Mouse (Mus musculus): ENCODE measurements around the gene Atg4a-ps. TPM values are rescaled to one million over a fixed set of nuclear protein-coding genes. Genes with fewer than 3 reads are reported as not detected.

The Atg4a-ps gene
- polyA plus RNA-seq, 1 experiment = not detected

DNA sequence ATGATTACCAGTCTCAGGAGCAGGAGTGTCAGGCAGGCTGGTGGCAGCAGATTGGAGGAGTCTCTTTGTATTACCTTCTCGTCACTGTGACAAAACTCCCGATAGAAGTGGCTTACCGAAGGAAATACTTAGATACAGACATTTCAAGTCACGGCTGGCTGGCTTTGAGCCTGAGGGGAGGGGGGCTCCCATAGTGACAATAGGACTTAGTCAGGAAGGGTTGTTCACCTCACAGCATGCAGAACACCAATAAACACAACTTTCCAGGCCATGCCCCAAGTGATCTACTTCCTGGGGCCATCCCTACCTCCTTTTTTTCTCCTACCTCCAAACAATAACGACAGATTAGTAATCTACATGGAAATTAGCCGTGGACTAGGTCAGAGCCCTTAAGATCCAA, 32.9 kb upstream of the Atg4a-ps start:
- no peak overlapping the region for H3K4me3 ChIP-seq (ENCODE audit: control insufficient read depth, insufficient read depth, low read length)
- H3K36me3 ChIP-seq (ENCODE audit: control insufficient read depth, insufficient read depth, low read length) = no peaks in the 10 kb centered on the region
- no peaks in the 10 kb centered on the region for H3K4me1 ChIP-seq (replicated peaks; ENCODE audit: control insufficient read depth, insufficient read depth, low read length)
- no peaks in the 10 kb centered on the region for H3K27me3 ChIP-seq (ENCODE audit: control insufficient read depth, insufficient read depth, low read length)
- 70% methylated on average over 6 of the region's 6 CpGs for WGBS
- no peak overlapping the region for H3K27ac ChIP-seq (ENCODE audit: control insufficient read depth, insufficient read depth, low read length)
- no peak for DNase-seq
- TF ChIP-seq POLR2A (IDR thresholded peaks at IDR 0.05; ENCODE audit: control insufficient read depth, extremely low read depth, insufficient read depth, low read length, poor library complexity) = no peak
- no peak for TF ChIP-seq CTCF (IDR thresholded peaks at IDR 0.05; ENCODE audit: borderline replicate concordance, control insufficient read depth, extremely low read depth, insufficient read depth, low read length, poor library complexity)

DNA sequence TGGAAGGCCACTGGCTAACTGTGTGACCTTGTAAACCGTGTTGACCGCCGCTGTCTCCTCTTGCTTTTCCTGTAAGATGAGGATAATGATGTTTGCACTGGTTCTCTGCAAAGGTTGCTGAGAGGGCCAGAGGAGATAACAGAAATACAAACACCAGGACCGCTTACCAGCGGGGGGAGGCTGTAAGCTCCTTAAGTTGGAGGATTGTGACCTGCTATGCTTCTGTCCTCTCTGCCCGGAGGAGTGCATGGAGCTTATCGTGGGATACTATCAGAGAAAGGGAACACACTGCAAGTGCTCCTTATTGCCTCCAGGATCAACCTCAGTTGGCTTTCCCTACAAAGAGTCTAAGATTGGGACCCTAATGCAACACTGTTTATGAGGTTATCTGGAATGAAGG, 26.8 kb upstream of the Atg4a-ps start:
- 76% methylated on average over 7 of the region's 7 CpGs for WGBS
- peaks cover 4% of the 10 kb centered on the region; the same call in 1 of the 2 replicates for H3K4me1 ChIP-seq (replicated peaks; ENCODE audit: control insufficient read depth, insufficient read depth, low read length)
- H3K27me3 ChIP-seq (ENCODE audit: control insufficient read depth, insufficient read depth, low read length) = no peaks in the 10 kb centered on the region
- H3K4me3 ChIP-seq (ENCODE audit: control insufficient read depth, insufficient read depth, low read length) = no peak overlapping the region
- DNase-seq = no peak
- TF ChIP-seq CTCF (IDR thresholded peaks at IDR 0.05; ENCODE audit: borderline replicate concordance, control insufficient read depth, extremely low read depth, insufficient read depth, low read length, poor library complexity) (no peak), POLR2A (IDR thresholded peaks at IDR 0.05; ENCODE audit: control insufficient read depth, extremely low read depth, insufficient read depth, low read length, poor library complexity) (no peak)
- H3K27ac ChIP-seq (ENCODE audit: control insufficient read depth, insufficient read depth, low read length) = no peak overlapping the region
- no peaks in the 10 kb centered on the region for H3K36me3 ChIP-seq (ENCODE audit: control insufficient read depth, insufficient read depth, low read length)

DNA sequence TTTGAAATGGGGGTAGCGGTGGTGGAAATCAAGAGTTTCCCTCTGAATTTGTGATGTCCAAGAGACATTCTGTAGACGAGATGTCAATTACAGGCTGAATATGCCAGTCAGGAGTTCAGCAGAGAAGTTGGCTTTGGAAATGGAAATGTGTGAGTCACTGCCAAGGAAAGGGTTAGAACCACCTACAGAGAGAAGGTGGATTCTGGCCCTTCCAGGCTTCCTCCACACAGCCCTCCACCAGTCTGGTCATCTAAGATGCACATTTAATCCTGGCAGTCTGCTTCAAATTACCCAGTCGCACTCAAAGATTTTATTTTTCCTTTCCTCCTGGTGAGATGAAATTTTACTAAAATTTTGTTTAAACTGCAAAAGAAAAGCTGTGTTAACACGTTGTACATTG, 26.2 kb upstream of the Atg4a-ps start:
- peaks cover 4% of the 10 kb centered on the region; the same call in 1 of the 2 replicates for H3K4me1 ChIP-seq (replicated peaks; ENCODE audit: control insufficient read depth, insufficient read depth, low read length)
- no peak overlapping the region for H3K4me3 ChIP-seq (ENCODE audit: control insufficient read depth, insufficient read depth, low read length)
- WGBS = 91% methylated on average over 4 of the region's 4 CpGs
- TF ChIP-seq POLR2A (IDR thresholded peaks at IDR 0.05; ENCODE audit: control insufficient read depth, extremely low read depth, insufficient read depth, low read length, poor library complexity) = no peak
- TF ChIP-seq CTCF (IDR thresholded peaks at IDR 0.05; ENCODE audit: borderline replicate concordance, control insufficient read depth, extremely low read depth, insufficient read depth, low read length, poor library complexity) = no peak
- H3K36me3 ChIP-seq (ENCODE audit: control insufficient read depth, insufficient read depth, low read length) = no peaks in the 10 kb centered on the region
- no peaks in the 10 kb centered on the region for H3K27me3 ChIP-seq (ENCODE audit: control insufficient read depth, insufficient read depth, low read length)
- H3K27ac ChIP-seq (ENCODE audit: control insufficient read depth, insufficient read depth, low read length) = no peak overlapping the region
- DNase-seq = no peak

DNA sequence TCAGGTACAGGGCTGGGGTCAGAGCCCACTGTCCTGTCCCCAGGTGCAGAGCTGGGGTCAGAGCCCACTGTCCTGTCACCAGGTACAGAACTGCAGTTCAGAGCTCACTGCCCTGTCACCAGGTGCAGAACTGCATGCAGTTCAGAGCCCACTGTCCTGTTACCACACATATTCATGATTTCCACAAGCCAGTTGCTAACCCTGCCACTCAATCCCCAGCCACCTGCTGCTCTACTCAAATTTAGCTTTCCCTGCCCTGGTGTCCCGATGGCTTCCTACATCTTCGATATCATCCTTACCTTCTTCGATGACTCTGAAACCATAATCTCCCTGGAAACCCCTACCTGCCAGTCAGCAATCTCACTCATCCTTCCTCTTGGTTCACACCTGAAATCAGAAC, 17.5 kb upstream of the Atg4a-ps start:
- H3K4me3 ChIP-seq (ENCODE audit: control insufficient read depth, insufficient read depth, low read length) = no peak overlapping the region
- H3K36me3 ChIP-seq (ENCODE audit: control insufficient read depth, insufficient read depth, low read length) = no peaks in the 10 kb centered on the region
- H3K4me1 ChIP-seq (replicated peaks; ENCODE audit: control insufficient read depth, insufficient read depth, low read length) = no peaks in the 10 kb centered on the region; the same call in 1 of the 2 replicates
- WGBS = 99% methylated on average over 3 of the region's 3 CpGs
- H3K27me3 ChIP-seq (ENCODE audit: control insufficient read depth, insufficient read depth, low read length) = no peaks in the 10 kb centered on the region
- TF ChIP-seq CTCF (IDR thresholded peaks at IDR 0.05; ENCODE audit: borderline replicate concordance, control insufficient read depth, extremely low read depth, insufficient read depth, low read length, poor library complexity) (no peak), POLR2A (IDR thresholded peaks at IDR 0.05; ENCODE audit: control insufficient read depth, extremely low read depth, insufficient read depth, low read length, poor library complexity) (no peak)
- no peak overlapping the region for H3K27ac ChIP-seq (ENCODE audit: control insufficient read depth, insufficient read depth, low read length)
- DNase-seq = no peak

DNA sequence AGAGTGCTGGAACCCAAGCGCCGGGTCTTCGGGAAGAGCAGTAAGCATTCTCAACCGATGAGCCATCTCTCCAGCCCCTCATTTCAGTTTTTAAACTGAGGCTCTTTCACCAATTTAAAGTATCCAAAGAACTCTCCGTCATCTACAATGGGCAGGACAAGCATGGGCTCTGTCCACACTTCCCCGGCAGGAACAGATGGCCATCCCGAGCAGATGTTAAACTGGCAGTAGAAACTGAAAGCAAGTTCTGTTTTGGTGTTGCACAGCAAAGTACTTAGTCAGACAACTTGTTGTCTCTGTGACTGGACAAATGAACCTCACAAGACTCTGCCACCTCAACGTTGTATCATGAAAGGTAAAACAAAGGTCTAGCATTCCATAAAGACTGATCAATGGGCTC, 15.8 kb upstream of the Atg4a-ps start:
- no peak overlapping the region for H3K27ac ChIP-seq (ENCODE audit: control insufficient read depth, insufficient read depth, low read length)
- no peak for DNase-seq
- H3K27me3 ChIP-seq (ENCODE audit: control insufficient read depth, insufficient read depth, low read length) = no peaks in the 10 kb centered on the region
- no peaks in the 10 kb centered on the region for H3K36me3 ChIP-seq (ENCODE audit: control insufficient read depth, insufficient read depth, low read length)
- no peak overlapping the region for H3K4me3 ChIP-seq (ENCODE audit: control insufficient read depth, insufficient read depth, low read length)
- no peak for TF ChIP-seq POLR2A (IDR thresholded peaks at IDR 0.05; ENCODE audit: control insufficient read depth, extremely low read depth, insufficient read depth, low read length, poor library complexity)
- TF ChIP-seq CTCF (IDR thresholded peaks at IDR 0.05; ENCODE audit: borderline replicate concordance, control insufficient read depth, extremely low read depth, insufficient read depth, low read length, poor library complexity) = no peak
- WGBS = 91% methylated on average over 8 of the region's 8 CpGs
- no peaks in the 10 kb centered on the region; the same call in 1 of the 2 replicates for H3K4me1 ChIP-seq (replicated peaks; ENCODE audit: control insufficient read depth, insufficient read depth, low read length)

DNA sequence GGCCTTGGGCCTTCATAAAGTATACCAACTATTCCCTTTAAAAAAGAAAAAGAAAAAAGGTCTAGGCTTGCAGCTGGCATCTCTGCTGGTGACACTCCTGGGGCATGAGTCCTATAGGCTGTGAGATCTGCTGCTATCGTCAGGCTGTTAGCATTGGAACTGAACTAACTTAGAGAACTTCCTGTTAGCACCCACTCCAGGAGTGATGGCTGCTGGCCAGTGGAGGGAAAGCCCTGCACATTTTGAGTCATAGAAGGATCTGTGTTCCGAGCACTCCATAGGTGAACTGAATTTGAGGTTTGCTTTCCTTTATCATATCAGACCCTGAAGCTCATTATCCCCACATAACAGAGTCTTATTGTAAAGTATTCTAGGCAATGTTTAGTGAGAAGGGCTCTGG, 14.1 kb upstream of the Atg4a-ps start:
- Histone ChIP-seq H3K4me3 (ENCODE audit: control insufficient read depth, insufficient read depth, low read length) (no peak overlapping the region), H3K27ac (ENCODE audit: control insufficient read depth, insufficient read depth, low read length) (no peak overlapping the region), H3K27me3 (ENCODE audit: control insufficient read depth, insufficient read depth, low read length) (no peaks in the 10 kb centered on the region), H3K4me1 (replicated peaks; ENCODE audit: control insufficient read depth, insufficient read depth, low read length) (no peaks in the 10 kb centered on the region; the same call in 1 of the 2 replicates), H3K36me3 (ENCODE audit: control insufficient read depth, insufficient read depth, low read length) (no peaks in the 10 kb centered on the region)
- WGBS = 65% methylated on average over 2 of the region's 2 CpGs
- DNase-seq = no peak
- TF ChIP-seq POLR2A (IDR thresholded peaks at IDR 0.05; ENCODE audit: control insufficient read depth, extremely low read depth, insufficient read depth, low read length, poor library complexity) = no peak
- TF ChIP-seq CTCF (IDR thresholded peaks at IDR 0.05; ENCODE audit: borderline replicate concordance, control insufficient read depth, extremely low read depth, insufficient read depth, low read length, poor library complexity) = no peak

DNA sequence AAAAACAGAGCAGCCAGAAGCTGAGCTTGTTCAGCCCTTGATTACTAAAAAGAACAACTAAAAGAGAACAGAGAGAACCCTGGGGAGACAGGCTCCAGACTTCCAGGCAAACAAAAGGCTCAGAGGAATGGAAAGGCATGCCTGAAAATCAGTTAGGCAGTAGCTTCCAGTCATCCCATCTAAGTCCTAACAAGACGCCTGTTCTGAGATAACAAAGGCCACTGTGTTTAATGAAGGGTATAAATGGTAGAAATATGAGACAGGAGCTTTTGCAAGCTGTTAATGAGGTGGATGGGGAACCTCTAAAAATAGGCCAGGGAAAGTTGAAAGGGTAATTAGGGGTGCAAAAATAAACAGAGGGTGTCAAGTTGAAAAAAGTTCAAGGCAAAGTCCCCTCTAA, 4.5 kb upstream of the Atg4a-ps start:
- no peak overlapping the region for H3K4me3 ChIP-seq (ENCODE audit: control insufficient read depth, insufficient read depth, low read length)
- H3K27me3 ChIP-seq (ENCODE audit: control insufficient read depth, insufficient read depth, low read length) = no peaks in the 10 kb centered on the region
- no peak overlapping the region for H3K27ac ChIP-seq (ENCODE audit: control insufficient read depth, insufficient read depth, low read length)
- no peak for DNase-seq
- WGBS = 92% methylated on average over 1 of the region's 1 CpGs
- H3K36me3 ChIP-seq (ENCODE audit: control insufficient read depth, insufficient read depth, low read length) = no peaks in the 10 kb centered on the region
- TF ChIP-seq POLR2A (IDR thresholded peaks at IDR 0.05; ENCODE audit: control insufficient read depth, extremely low read depth, insufficient read depth, low read length, poor library complexity) (no peak), CTCF (IDR thresholded peaks at IDR 0.05; ENCODE audit: borderline replicate concordance, control insufficient read depth, extremely low read depth, insufficient read depth, low read length, poor library complexity) (no peak)
- H3K4me1 ChIP-seq (replicated peaks; ENCODE audit: control insufficient read depth, insufficient read depth, low read length) = peaks cover 3% of the 10 kb centered on the region; the same call in 1 of the 2 replicates

Data from thymus, adult 2 months (tissue).